Mouse (Mus musculus) T-cell, adult 2 months (primary cell): Measurements from ENCODE around the gene Gpnmb.

ENCODE experiments used
- DNase-seq: peaks from one replicate; pipeline ENCODE4 v3.0.0; 2022; ENCODE audit warnings: low spot score

The Gpnmb gene

DNA sequence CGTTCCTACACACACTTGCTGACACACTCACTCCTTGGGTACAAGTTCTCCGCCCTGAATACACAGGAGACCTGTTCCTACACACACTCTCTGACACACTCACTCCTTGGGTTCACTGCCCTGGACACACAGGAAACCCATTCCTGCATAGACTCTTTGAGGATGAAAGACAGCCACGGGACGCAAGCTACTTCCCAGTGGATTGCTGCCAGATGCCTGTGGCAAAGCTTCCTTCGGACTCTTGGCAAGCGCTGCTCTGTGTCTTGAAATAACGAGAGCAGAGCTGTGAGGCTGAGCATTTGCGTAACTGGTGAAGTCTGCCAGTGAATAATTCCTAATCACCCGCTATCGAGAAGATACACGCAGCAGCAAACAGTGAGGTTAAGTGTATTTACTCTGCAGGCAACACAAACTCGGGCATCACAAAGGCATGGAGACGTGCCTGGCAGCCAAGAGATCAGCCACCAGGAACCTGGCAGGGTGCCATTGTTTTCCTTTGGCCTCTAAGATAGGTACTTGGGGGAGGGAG is 60.7 kb downstream of the Gpnmb start:
- no peak for DNase-seq

DNA sequence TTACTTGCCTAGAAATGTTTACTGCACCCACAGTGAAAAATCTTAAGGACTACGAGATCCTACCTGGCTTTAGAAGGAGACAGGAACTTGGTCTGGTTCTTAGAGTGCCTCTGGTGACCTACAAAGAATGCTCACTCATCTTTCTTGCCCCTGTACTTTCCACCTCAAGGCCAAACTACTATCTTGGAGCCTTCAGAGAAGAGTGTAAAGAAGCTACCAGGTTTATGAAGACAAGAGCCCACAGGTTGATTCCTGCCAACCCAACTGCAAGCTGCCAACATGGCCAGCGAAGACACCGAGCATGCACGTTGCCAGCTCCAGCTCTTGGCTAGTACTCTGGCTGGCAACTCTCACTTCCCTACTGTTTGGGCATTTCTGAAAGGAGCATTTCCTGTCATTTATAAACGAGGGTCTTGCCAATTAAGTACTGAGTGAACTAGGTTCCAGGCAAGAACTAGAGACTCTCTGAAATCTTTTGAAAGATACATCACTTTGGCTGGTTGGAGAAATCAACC is 61.3 kb downstream of the Gpnmb start:
- DNase-seq: no peak

DNA sequence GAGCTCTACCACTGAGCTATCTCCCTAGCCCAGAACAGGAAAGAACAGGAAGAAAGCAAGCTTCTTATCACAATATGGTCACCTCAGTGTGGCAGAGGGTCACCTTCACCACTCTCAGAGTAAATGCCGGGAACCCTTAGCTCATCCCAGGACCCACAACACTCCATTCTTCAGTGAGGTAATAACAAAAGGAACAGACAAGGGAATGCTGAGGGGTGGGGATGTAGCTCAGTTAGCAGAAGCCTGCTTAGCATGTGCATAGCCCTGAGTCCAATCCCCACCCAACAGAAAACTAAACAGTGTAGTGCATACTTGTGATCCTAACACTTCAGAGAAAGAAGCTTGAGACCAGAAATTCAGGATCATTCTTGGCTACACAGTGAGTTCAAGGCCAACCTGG is 62.7 kb downstream of the Gpnmb start:
- DNase-seq: no peak

DNA sequence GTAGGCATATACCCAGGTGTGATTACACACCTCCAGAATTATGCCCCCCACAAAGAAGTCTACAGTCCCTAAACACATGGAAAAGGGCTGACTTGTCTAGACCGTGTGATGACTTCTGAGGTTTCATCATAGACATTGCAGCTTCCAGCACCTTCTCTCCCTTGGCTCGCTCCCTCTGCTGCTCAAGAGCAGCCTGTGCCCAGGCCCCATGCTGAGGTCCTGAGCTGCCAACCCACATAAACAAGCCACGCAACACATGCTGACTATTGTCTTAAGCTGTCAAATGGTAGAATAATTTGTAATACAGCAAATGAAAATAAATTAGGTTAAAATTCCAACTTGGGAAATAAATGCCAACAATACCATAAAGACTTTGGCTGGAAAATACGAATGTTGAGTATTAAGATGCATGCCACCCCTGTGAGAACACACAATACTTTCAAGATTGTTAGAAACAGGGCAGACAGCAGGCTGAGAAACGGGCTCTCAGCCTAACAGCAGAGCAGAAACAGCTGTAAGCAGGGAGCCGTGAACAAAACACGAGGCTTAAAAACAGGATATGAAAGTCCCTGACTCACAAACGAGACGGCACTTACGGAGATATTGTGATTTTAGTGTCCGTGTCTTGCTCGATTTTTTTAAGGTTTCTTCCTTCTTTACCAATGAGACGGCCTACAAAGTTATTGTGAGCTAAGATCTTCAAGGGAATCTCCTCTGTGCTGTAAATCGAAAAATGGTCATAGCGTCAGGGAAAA is 70.6 kb downstream of the Gpnmb start:
- DNase-seq: no peak

DNA sequence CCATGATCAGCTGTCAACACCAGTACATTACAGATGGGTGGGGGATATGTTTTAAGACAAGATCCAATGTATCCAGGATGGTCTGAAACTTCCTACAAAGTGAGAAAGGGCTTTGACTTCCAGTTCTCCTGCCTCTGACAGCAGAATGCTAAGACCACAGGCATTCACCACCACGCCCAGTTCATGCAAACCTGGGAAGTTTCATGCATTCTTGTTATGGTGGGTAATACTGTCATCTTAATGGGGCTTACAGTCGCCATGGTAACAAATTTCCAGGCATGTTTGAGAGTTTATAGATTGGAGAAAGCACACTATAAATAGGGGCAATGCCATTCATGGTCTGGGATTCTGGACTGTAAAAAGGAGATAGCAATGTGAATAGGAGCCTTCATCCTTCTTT is 72.8 kb downstream of the Gpnmb start:
- no peak for DNase-seq

DNA sequence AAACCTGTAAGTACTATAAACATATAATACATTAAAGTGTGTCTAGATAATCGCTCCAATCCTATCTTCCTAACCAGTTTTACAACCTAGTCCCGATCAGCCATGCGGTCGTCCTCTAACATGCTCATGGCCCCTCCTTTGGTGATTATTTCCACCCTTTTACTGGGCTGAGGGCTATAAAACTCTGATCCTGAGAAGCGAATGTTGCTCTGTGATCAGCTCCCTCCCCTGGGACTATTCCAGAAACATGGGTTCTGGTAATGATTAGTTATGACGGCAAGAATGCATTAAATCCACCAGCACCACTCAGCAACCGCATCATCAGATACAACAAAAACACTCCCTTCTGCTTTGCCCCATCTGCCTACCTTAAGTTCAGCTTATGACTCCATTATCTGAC is 77.5 kb downstream of the Gpnmb start:
- no peak for DNase-seq

DNA sequence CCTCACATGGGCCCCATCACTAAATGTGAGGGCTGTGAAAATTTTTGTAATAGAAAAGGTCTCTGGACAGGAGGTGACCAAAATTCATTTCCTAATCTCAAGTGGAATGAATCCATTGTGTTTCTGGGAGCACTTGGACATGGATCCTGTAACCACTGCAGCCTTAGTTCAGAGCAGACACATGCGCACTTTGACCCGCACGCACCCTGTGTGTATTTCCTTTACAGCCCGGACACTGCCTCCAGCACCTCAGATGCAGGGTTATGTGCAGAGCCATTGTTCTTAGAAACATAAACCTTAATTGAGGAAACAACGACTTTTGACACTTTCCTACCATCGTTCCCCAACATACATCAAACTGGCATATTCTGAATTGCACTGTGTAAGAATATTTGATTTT is 78.1 kb downstream of the Gpnmb start:
- no peak for DNase-seq

DNA sequence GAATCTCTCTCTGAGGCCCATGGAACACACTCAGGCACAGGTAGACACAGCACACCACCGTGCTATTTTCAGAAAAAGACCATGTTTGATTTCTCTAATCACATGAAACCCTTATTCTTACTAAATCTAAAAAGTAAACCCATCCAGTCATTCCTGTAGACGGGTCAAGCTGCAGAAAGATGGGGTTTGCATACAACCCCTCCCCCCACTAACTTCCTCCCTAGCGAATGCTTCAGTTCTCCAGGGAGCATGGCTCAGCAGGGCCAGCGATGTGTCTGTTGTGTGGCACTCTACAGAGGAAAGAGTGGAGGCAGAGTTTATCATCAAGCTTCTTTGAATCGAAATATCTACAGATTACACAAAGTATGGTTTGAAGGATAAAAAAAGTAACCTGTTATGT is 79.2 kb downstream of the Gpnmb start:
- no peak for DNase-seq

DNA sequence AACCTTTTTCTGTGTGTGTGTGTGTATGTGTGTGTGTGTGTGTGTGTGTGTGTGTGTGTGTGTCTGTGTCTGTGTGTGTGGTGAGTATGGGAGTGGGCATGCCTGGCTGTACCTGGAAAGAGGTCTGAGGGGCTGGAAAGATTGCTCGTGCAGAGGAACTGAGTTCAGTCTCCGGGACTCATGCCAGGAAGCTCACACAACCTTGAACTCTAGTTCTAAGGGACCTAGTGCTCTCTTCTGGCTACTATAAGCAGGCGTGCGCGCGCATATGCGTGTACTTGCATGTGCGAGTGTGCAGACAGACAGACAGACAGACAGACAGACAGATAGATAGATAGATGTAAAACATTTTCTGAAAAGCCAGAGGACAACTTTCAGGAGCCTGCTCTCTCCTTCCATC is 79.9 kb downstream of the Gpnmb start:
- no peak for DNase-seq

DNA sequence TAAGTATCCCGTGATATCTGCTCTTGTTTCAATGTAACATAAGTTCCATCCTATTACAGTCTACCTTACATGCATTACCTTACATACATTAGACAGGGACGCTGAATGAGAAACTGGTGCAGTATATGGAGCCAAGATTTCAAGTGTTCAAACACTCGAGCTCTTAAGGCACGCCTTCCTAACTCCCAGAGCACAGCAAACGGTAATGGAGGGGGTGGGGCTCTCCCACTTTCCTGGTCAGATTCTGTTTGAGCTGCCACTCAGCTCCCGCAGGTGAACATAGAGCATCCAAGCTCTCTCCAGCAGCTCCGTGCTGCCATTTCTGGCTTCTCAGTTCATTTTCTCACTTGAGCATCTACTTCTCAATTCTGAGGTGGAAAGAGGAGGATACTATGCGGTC is 82.1 kb downstream of the Gpnmb start:
- no peak for DNase-seq

DNA sequence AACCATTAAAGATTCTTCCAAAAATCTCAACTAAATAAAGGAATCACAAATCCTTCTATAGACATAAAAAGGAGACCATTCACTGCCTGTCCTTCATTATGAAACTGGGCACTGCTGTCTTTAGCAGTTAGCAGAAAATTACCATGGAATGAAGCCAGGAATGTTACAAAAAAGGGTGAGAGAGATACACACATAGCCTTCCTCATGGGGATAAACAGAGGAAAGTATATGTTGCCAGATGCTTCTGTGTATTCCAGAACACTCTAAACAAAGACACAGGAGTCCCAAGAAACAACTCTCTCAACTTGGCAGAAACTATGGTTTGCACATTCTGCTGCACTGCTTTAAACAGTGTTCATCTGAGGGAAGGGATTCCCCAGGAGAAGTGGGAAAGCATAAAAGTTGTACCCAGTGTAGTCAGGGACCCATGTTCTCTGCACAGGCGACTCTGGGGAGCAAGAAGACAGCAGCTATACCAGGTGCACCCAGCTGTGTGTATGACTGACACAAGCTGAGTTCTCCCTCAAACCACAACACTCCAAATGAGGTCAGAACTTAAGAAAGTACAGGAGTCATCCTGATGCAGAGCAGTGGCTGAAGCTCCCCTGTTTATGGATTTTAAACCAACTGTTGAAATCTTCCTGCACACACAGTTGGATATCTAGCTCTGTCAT is 83.3 kb downstream of the Gpnmb start:
- DNase-seq: no peak

DNA sequence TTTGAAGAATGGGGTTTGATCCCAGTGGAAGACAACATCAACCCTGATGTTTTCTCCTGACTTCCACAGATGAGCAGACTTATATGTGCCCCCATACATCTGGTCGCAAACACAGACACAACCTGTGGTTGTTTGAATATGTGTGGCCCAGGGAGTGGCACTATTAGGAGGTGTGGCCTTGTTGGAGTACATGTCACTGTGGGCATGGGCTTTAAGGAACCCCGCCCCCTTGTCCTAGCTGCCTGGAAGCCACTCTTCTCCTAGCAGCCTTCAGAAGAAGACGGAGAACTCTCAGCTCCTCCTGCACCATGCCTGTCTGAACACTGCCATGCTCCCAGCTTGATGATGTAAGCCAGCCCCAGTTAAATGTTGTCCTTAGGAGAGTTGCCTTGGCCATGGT is 84.0 kb downstream of the Gpnmb start:
- DNase-seq: no peak
